Mouse (Mus musculus) ZHBTc4 (cell line): Measurements from ENCODE around the gene Smg1.
A peak's percentile ranks its signal among the peaks of the same experiment; 100 is the strongest.

ENCODE experiments used
- DNase-seq: peaks from one replicate; pipeline ENCODE4 v3.0.0-alpha.2; 2011; ENCODE audit warnings: low read depth, low spot score

Smg1 gene

GRCm38 (mm10) chr7:118243453-118244385 is at the start of gene Smg1:
TSS of gene Smg1 (minus strand) at chr7:118243670.
- DNase-seq: peak; percentile 99

- DNase-seq: no peak
Observed at GRCm38 (mm10) chr7:118283186-118283585, 39.7 kb upstream of the Smg1 start.

- DNase-seq: no peak
Observed at GRCm38 (mm10) chr7:118282543-118282942, 39.1 kb upstream of the Smg1 start.

GRCm38 (mm10) chr7:118279521-118279920 is 36.1 kb upstream of the Smg1 start:
- DNase-seq: peak; percentile 70

- peak; percentile 58 for DNase-seq
Observed at GRCm38 (mm10) chr7:118277335-118277910, 34.0 kb upstream of the Smg1 start.

- peak; percentile 58 for DNase-seq
Observed at GRCm38 (mm10) chr7:118276684-118277334, 33.3 kb upstream of the Smg1 start.

- DNase-seq: peak; percentile 28
Observed at GRCm38 (mm10) chr7:118275265-118275664, 31.8 kb upstream of the Smg1 start.

GRCm38 (mm10) chr7:118274851-118275250 is 31.4 kb upstream of the Smg1 start:
- DNase-seq: no peak

- DNase-seq: no peak
Observed at GRCm38 (mm10) chr7:118274169-118274568, 30.7 kb upstream of the Smg1 start.

GRCm38 (mm10) chr7:118266099-118266498 is 22.6 kb upstream of the Smg1 start:
- no peak for DNase-seq

- DNase-seq: no peak
Observed at GRCm38 (mm10) chr7:118263606-118264005, 20.1 kb upstream of the Smg1 start.

- peak; percentile 48 for DNase-seq
Observed at GRCm38 (mm10) chr7:118262409-118262808, 18.9 kb upstream of the Smg1 start.

GRCm38 (mm10) chr7:118259676-118260305 is 16.3 kb upstream of the Smg1 start:
- DNase-seq: no peak

GRCm38 (mm10) chr7:118258451-118258850 is 15.0 kb upstream of the Smg1 start:
- DNase-seq: no peak

GRCm38 (mm10) chr7:118256740-118257139 is 13.3 kb upstream of the Smg1 start:
- DNase-seq: no peak

GRCm38 (mm10) chr7:118254460-118254859 is 11.0 kb upstream of the Smg1 start:
- DNase-seq: no peak

- no peak for DNase-seq
Observed at GRCm38 (mm10) chr7:118254015-118254414, 10.5 kb upstream of the Smg1 start.

GRCm38 (mm10) chr7:118252979-118253378 is 9.5 kb upstream of the Smg1 start:
- DNase-seq: no peak

GRCm38 (mm10) chr7:118252349-118252748 is 8.9 kb upstream of the Smg1 start:
- no peak for DNase-seq

- no peak for DNase-seq
Observed at GRCm38 (mm10) chr7:118251392-118252170, 8.1 kb upstream of the Smg1 start.
